Mouse (Mus musculus): ENCODE data around the gene Mrps27.

GRCm38 (mm10) chr13:99442434-99443249 lies 98.1 kb downstream of the Mrps27 start:
- TF ChIP-seq POLR2A (IDR thresholded peaks at IDR 0.05; ENCODE audit: borderline replicate concordance, extremely low read depth, insufficient read depth, insufficient read length, poor library complexity, severe bottlenecking) = no peak
- TF ChIP-seq CTCF (IDR thresholded peaks at IDR 0.05; ENCODE audit: borderline replicate concordance, extremely low read depth, insufficient read depth, insufficient read length) = no peak

Data from brain, embryonic 14.5 days (tissue).